Mouse (Mus musculus) stomach, postnatal 0 days (tissue): ENCODE data around the gene Scrn3. TPM values are rescaled to one million over a fixed set of nuclear protein-coding genes. Genes with fewer than 3 reads are reported as not detected.
A peak's percentile ranks its signal among the peaks of the same experiment; 100 is the strongest.

Experiments used
- ATAC-seq: fragments of 200-750 bp; cut with Nextera tagmentation; 2 replicates; pipeline ENCODE4 v1.8.0; 2017; ENCODE audit not compliant: low FRiP score, low TSS enrichment
- DNase-seq: peaks from one replicate; pipeline ENCODE4 v3.0.0-alpha.2; 2016; ENCODE audit warnings: low spot score
- H3K27ac ChIP-seq: fragments of 300-500 bp; sonication (generic); replicated peaks from 2 replicates; pipeline ENCODE4 v1.5.1; 2014; ENCODE audit warnings: mild to moderate bottlenecking, control low read depth
- H3K27me3 ChIP-seq: fragments of 300-500 bp; sonication (generic); 2 replicates; pipeline ENCODE4 v1.6.1; 2014; ENCODE audit warnings: low read length; ENCODE audit not compliant: control insufficient read depth, insufficient read depth
- H3K36me3 ChIP-seq: fragments of 300-500 bp; sonication (generic); 2 replicates; pipeline ENCODE4 v1.6.1; 2014; ENCODE audit warnings: low read length, mixed read lengths; ENCODE audit not compliant: control insufficient read depth, insufficient read depth
- H3K4me1 ChIP-seq: fragments of 300-500 bp; sonication (generic); replicated peaks from 2 replicates; pipeline ENCODE4 v1.6.1; 2014; ENCODE audit warnings: antibody characterized with exemption; ENCODE audit not compliant: control insufficient read depth, insufficient read depth
- H3K4me2 ChIP-seq: fragments of 300-500 bp; sonication (generic); replicated peaks from 2 replicates; pipeline ENCODE4 v1.6.1; 2014; ENCODE audit warnings: low read depth, mild to moderate bottlenecking, control low read depth, moderate library complexity
- H3K4me3 ChIP-seq: fragments of 300-500 bp; sonication (generic); 2 replicates; pipeline ENCODE4 v1.5.1; 2014; ENCODE audit warnings: low read depth, low read length, control low read depth
- H3K9ac ChIP-seq: fragments of 300-500 bp; sonication (generic); 2 replicates; pipeline ENCODE4 v1.6.1; 2014; ENCODE audit warnings: mild to moderate bottlenecking, low read length, control low read depth, mixed read lengths
- H3K9me3 ChIP-seq: fragments of 300-500 bp; sonication (generic); 2 replicates; pipeline ENCODE4 v1.6.1; 2016; ENCODE audit warnings: low read length; ENCODE audit not compliant: control insufficient read depth
- CTCF ChIP-seq: IDR thresholded peaks from 2 replicates; pipeline ENCODE4 v1.5.1; 2016; ENCODE audit warnings: antibody characterized with exemption, low read depth, mild to moderate bottlenecking, moderate library complexity
- EP300 ChIP-seq: optimal IDR thresholded peaks from 2 replicates; pipeline ENCODE3; 2016; ENCODE audit warnings: antibody characterized with exemption
- WGBS: fragments of 180-500 bp; shearing (Covaris S2); extraction: QIAGEN DNeasy Blood & Tissue Kit; methylation state at CpG from one replicate; pipeline ENCODE4 v1.1.7; 2014; 5-methylcytosine and 5-hydroxymethylcytosine counted together
- polyA plus RNA-seq: library from polyadenylated mRNA; unstranded; fragments of >200 nt; fragmentation: Nextera tagmentation; extraction: Ambion mirVana; gene quantifications from 2 replicates; pipeline ENCODE4 v1.2.1, GENCODE M21; 2015

The Scrn3 gene
- polyA plus RNA-seq, 1 experiment from 2014 or later, result 8.6 TPM

DNA sequence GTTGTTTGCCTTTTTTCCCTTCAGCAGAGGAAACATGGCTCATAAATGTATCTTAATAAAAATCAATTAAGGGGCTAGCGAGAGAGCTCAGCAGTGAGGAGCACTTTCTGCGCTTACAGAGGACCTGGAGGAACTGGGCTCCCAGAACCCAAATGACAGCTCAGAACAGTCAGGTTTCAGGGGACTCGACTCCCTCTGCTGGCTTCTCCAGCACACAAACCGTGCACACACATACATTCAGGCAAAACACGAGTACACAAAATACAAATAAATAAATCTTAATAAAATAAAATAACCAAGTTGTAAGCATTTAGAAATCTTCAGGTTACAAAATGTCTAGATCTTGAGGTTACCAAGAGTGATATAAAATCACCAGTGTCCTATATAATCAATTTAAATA lies 51.0 kb downstream of the Scrn3 start:
- no peaks in the 10 kb centered on the region for H3K4me1 ChIP-seq
- 80% methylated on average over 5 of the region's 5 CpGs for WGBS
- DNase-seq (no peak), ATAC-seq (no peak)
- H3K27me3 ChIP-seq, result no peaks in the 10 kb centered on the region
- TF ChIP-seq CTCF (peak; percentile 39), EP300 (no peak)
- no peak overlapping the region for H3K27ac ChIP-seq
- H3K4me2 ChIP-seq, result no peak overlapping the region
- no peak overlapping the region for H3K4me3 ChIP-seq
- no peaks in the 10 kb centered on the region for H3K9me3 ChIP-seq
- no peaks in the 10 kb centered on the region for H3K36me3 ChIP-seq
- no peak overlapping the region for H3K9ac ChIP-seq

DNA sequence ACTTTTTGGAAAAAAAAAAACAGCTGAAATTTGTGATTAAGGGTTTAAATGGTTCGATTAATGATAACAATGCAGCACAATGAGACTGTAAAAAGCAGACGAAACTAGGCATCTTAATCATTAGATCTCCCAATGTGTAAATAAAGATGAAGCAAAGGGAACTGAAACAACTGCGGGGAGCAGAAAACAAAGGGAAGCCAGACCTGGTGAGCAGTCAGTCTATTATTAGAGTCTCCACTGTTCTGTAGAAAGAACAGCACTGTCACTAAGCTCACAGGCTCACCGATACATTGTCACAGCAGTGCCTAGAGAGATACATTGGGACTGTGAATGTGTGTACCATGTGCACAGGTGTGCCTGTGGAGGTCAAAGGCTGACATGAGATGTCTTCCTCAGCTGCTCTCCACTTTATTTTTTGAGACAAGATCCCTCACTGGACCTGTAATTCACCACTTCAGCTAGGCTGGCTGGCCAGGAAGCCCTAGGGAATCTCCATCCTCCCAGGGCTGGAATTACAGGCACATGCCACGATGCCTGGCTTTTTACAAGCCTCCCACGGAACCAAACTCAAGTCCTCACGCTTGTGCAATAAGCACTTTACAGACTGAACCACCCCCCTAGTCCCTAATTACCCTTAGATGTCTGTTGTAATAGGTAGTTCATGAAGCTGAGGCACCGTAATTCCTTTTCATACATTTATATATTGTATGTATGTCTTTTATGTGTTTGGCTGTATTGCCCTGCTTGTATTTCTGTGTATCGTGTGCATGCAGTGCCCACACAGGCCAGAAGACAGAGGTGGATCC lies 59.3 kb downstream of the Scrn3 start:
- Histone ChIP-seq H3K27ac (no peak overlapping the region), H3K4me2 (no peak overlapping the region), H3K27me3 (no peaks in the 10 kb centered on the region), H3K4me1 (no peaks in the 10 kb centered on the region), H3K36me3 (no peaks in the 10 kb centered on the region), H3K9me3 (no peaks in the 10 kb centered on the region), H3K4me3 (no peak overlapping the region), H3K9ac (no peak overlapping the region)
- 69% methylated on average over 9 of the region's 9 CpGs for WGBS
- TF ChIP-seq EP300 (no peak), CTCF (no peak)
- DNase-seq (no peak), ATAC-seq (no peak)

DNA sequence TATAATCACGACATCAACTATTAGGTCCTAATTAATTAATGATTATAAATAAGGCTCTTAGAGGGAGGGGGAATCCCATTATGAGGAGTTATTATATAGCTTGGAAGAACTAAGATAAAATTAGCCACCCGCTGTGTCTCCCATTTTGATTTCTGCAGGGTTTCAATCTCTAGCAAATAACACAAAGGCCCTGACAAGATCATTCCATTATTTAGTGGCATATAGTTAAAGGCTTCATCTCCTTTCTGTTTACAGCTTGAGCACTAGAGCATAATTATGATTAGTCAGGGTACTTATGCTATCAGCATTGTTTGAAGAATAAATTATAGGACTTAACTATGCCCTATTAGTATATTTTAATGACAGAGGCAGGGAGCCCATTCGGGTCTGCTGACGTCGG lies 65.9 kb downstream of the Scrn3 start:
- Histone ChIP-seq H3K27ac (no peak overlapping the region), H3K4me2 (no peak overlapping the region), H3K4me3 (no peak overlapping the region), H3K4me1 (no peaks in the 10 kb centered on the region), H3K9me3 (no peaks in the 10 kb centered on the region), H3K9ac (no peak overlapping the region), H3K27me3 (no peaks in the 10 kb centered on the region), H3K36me3 (no peaks in the 10 kb centered on the region)
- 88% methylated on average over 5 of the region's 5 CpGs for WGBS
- no peak for DNase-seq
- TF ChIP-seq CTCF (no peak), EP300 (no peak)
- ATAC-seq, result no peak

DNA sequence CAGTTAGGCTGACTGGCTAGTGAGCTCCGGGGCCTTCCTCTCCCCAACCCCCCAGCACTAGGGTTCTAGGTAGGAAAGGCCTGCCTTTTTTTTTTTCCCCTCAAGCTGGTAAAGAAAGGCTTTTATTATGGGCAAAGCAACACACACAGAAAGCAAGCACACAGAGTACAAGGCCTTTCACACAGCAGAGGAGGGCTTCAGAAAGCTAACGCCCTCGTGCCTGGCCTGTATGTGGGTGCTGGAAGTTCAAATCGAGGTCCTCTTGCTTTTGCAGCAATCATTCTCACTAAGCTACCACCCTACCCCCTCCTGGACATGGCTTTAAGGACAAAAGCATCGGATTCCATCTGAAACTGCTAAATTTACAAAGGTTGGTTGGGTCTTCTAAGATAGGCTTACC lies 67.3 kb downstream of the Scrn3 start:
- Histone ChIP-seq H3K4me2 (no peak overlapping the region), H3K4me3 (no peak overlapping the region), H3K27ac (no peak overlapping the region), H3K9ac (no peak overlapping the region), H3K9me3 (no peaks in the 10 kb centered on the region), H3K27me3 (no peaks in the 10 kb centered on the region), H3K36me3 (no peaks in the 10 kb centered on the region), H3K4me1 (no peaks in the 10 kb centered on the region)
- WGBS, result 67% methylated on average over 5 of the region's 5 CpGs
- ATAC-seq (no peak), DNase-seq (no peak)
- TF ChIP-seq CTCF (no peak), EP300 (no peak)

DNA sequence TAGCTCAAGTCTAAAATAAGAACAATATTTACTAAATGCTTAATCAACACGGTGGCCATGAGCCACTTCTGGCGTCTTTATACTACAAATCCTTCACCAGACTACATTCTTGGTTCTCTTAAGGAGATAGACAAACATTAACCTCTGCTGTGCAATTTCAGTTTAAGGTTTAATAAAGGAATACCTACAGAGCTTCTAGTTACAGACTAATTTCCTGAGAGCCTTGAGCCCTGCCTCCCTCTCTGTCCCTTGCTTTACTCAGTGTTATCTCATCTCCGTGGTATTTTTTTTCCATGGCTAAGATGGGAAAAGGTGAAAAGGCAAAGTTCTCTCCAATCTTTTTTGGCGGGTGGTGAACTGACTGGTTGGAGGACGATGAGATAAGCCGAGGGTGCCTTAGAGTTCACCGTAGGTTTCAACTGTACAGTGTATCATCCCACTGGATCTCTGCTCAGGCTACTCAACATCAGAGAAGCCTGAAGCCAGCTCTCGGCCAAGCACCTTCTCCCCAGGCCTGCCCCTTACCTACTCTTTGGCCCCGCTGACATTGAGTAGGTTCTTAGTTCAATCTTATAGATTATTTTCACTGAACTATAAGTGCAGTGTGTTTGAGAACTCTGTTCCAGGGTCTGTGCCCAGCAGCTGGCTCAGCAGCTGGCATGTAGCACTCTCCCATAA lies 68.0 kb downstream of the Scrn3 start:
- Histone ChIP-seq H3K9ac (no peak overlapping the region), H3K9me3 (no peaks in the 10 kb centered on the region), H3K36me3 (no peaks in the 10 kb centered on the region), H3K4me2 (no peak overlapping the region), H3K4me3 (no peak overlapping the region), H3K27ac (no peak overlapping the region), H3K4me1 (no peaks in the 10 kb centered on the region), H3K27me3 (no peaks in the 10 kb centered on the region)
- ATAC-seq, result no peak
- TF ChIP-seq EP300 (no peak), CTCF (no peak)
- WGBS, result 54% methylated on average over 9 of the region's 9 CpGs
- no peak for DNase-seq

DNA sequence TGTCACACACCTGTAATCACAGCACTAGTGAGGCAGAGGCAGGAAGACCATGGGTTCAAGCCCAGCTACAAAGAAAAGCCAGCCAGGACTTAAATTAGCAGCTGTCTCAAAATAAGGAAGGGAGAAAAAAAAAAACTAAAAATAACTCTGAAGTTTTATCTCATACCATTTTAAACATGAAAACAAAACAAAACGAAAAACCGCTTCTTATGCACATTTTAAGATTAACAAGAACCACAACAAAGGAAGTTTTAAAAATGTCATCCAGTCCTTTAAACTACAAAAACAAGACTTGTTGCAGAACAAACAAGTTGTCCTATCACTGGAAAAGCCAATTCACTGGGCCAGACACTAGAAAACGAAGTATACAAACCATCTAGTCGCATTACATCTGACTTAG lies 72.8 kb downstream of the Scrn3 start:
- 77% methylated on average over 4 of the region's 4 CpGs for WGBS
- H3K4me2 ChIP-seq, result no peak overlapping the region
- H3K27ac ChIP-seq, result no peak overlapping the region
- H3K9ac ChIP-seq, result no peak overlapping the region
- no peaks in the 10 kb centered on the region for H3K27me3 ChIP-seq
- H3K4me3 ChIP-seq, result no peak overlapping the region
- no peaks in the 10 kb centered on the region for H3K4me1 ChIP-seq
- no peak for ATAC-seq
- no peak for TF ChIP-seq CTCF
- TF ChIP-seq EP300, result no peak
- no peaks in the 10 kb centered on the region for H3K9me3 ChIP-seq
- H3K36me3 ChIP-seq, result no peaks in the 10 kb centered on the region
- no peak for DNase-seq
